ENCODE assay signal across 8 mouse cellular contexts in the genomic region with DNA sequence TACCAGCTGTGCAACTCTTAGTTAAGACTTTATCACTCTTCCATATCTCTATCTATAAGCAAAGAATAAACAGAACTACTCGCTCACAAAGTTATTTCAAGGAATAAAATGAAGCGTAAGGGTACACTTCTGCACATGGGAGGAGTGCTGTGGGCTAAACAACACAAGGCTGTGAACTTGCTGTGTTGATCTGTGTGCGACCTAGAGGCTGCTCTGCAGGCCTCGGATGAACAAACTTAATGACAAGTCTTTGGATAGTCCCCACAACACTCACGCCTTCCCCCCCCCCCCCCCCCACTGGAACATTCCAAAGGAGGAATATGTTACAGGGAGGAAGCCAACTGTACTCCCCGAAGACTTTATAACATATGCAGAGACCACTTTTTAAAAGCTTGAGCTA. TPM values are rescaled to one million over a fixed set of nuclear protein-coding genes. Genes with fewer than 3 reads are reported as not detected.
DNase-seq lines count a peak whose midpoint lies in the region; ATAC-seq and TF ChIP-seq lines count a peak whose summit lies in the region.

Gm49355 (plus strand) TSS at position 336 of the 400 bp plus-strand sequence.

- 77% methylated on average over 6 of the region's 6 CpGs for WGBS in liver, adult 2 months
- 72% methylated on average over 6 of the region's 6 CpGs for WGBS in embryonic facial prominence, embryonic 13.5 days
- WGBS in intestine, embryonic 16.5 days: 74% methylated on average over 6 of the region's 6 CpGs
- WGBS in neural tube, embryonic 13.5 days: 81% methylated on average over 6 of the region's 6 CpGs

- peaks cover 9% of the 10 kb centered on the region for H3K36me3 ChIP-seq in liver, adult 2 months (ENCODE audit: control insufficient read depth, insufficient read depth, low read length)
- H3K36me3 ChIP-seq in embryonic facial prominence, embryonic 13.5 days: no peaks in the 10 kb centered on the region
- no peaks in the 10 kb centered on the region for H3K36me3 ChIP-seq in intestine, embryonic 16.5 days (ENCODE audit: control insufficient read depth, insufficient read depth, low read length)
- H3K36me3 ChIP-seq in neural tube, embryonic 13.5 days: peaks cover 3% of the 10 kb centered on the region; the same call in 1 of the 2 replicates

- no peak for ATAC-seq in embryonic facial prominence, embryonic 13.5 days (ENCODE audit: insufficient number of reproducible peaks, insufficient read depth, low FRiP score, low TSS enrichment, low read depth)
- peak; percentile 11; the same call in 1 of the 2 replicates for ATAC-seq in intestine, embryonic 16.5 days
- ATAC-seq in neural tube, embryonic 13.5 days (ENCODE audit: low read depth): peak; percentile 18; the same call in 1 of the 2 replicates

- H3K4me2 ChIP-seq in embryonic facial prominence, embryonic 13.5 days: peak within 1 kb of the TSS; percentile 59
- H3K4me2 ChIP-seq in intestine, embryonic 16.5 days (ENCODE audit: low read depth, low read length): peak within 1 kb of the TSS; percentile 67
- H3K4me2 ChIP-seq in neural tube, embryonic 13.5 days: peak within 1 kb of the TSS; percentile 71

- no peak for DNase-seq in liver, adult 2 months (ENCODE audit: extremely low read depth, low read depth, low spot score)
- DNase-seq in liver: no peak
- no peak for DNase-seq in spleen, adult 18-20 months
- DNase-seq in cerebellum, adult 9-10 months: no peak
- DNase-seq in spleen, postnatal 14 days (ENCODE audit: low spot score in 2 of 2): no peak

- H3K4me1 ChIP-seq in liver, adult 2 months (ENCODE audit: control insufficient read depth, insufficient read depth, low read length): no peaks in the 10 kb centered on the region
- H3K4me1 ChIP-seq in embryonic facial prominence, embryonic 13.5 days: no peaks in the 10 kb centered on the region
- no peaks in the 10 kb centered on the region for H3K4me1 ChIP-seq in intestine, embryonic 16.5 days (ENCODE audit: control insufficient read depth, insufficient read depth, low read length)
- H3K4me1 ChIP-seq in neural tube, embryonic 13.5 days (replicated peaks): peaks cover 4% of the 10 kb centered on the region; the same call in 1 of the 2 replicates

- H3K27ac ChIP-seq in liver, adult 2 months (replicated peaks; ENCODE audit: insufficient read depth, low read depth, low read length): peak within 1 kb of the TSS; percentile 79
- H3K27ac ChIP-seq in embryonic facial prominence, embryonic 13.5 days: peak within 1 kb of the TSS; percentile 96
- H3K27ac ChIP-seq in intestine, embryonic 16.5 days (ENCODE audit: low read length): peak within 1 kb of the TSS; percentile 90
- peak within 1 kb of the TSS; percentile 89 for H3K27ac ChIP-seq in neural tube, embryonic 13.5 days (replicated peaks)

- H3K79me2 ChIP-seq in liver, adult 2 months (ENCODE audit: control insufficient read depth, insufficient read depth, low read length): no peaks in the 10 kb centered on the region

- peak within 1 kb of the TSS; percentile 71 for H3K4me3 ChIP-seq in liver, adult 2 months (ENCODE audit: insufficient read depth, low read depth, low read length)
- H3K4me3 ChIP-seq in embryonic facial prominence, embryonic 13.5 days: peak within 1 kb of the TSS; percentile 83
- H3K4me3 ChIP-seq in intestine, embryonic 16.5 days (ENCODE audit: low read length): peak within 1 kb of the TSS; percentile 81
- peak within 1 kb of the TSS; percentile 83 for H3K4me3 ChIP-seq in neural tube, embryonic 13.5 days

- TF ChIP-seq CTCF in liver, adult 2 months (IDR thresholded peaks at IDR 0.05; ENCODE audit: low read depth, low read length): no peak

- no peaks in the 10 kb centered on the region; the same call in 1 of the 2 replicates for H3K27me3 ChIP-seq in liver, adult 2 months (ENCODE audit: control insufficient read depth, insufficient read depth, low read length)
- no peaks in the 10 kb centered on the region for H3K27me3 ChIP-seq in embryonic facial prominence, embryonic 13.5 days
- no peaks in the 10 kb centered on the region for H3K27me3 ChIP-seq in intestine, embryonic 16.5 days (replicated peaks; ENCODE audit: control insufficient read depth, insufficient read depth, low read length)
- H3K27me3 ChIP-seq in neural tube, embryonic 13.5 days: no peaks in the 10 kb centered on the region

- no peaks in the 10 kb centered on the region for H3K9me3 ChIP-seq in embryonic facial prominence, embryonic 13.5 days
- no peaks in the 10 kb centered on the region for H3K9me3 ChIP-seq in intestine, embryonic 16.5 days (ENCODE audit: control insufficient read depth, low read length)
- no peaks in the 10 kb centered on the region for H3K9me3 ChIP-seq in neural tube, embryonic 13.5 days

- H3K9ac ChIP-seq in liver, adult 2 months (ENCODE audit: low read depth, low read length): peak within 1 kb of the TSS; percentile 73
- H3K9ac ChIP-seq in embryonic facial prominence, embryonic 13.5 days: peak within 1 kb of the TSS; percentile 95
- peak within 1 kb of the TSS; percentile 91 for H3K9ac ChIP-seq in intestine, embryonic 16.5 days (ENCODE audit: low read depth, low read length)
- H3K9ac ChIP-seq in neural tube, embryonic 13.5 days: peak within 1 kb of the TSS; percentile 90

- TF ChIP-seq POLR2A in liver, adult 2 months (IDR thresholded peaks at IDR 0.05; ENCODE audit: extremely low read depth, insufficient read depth, low read length): no peak

RNA-seq across cellular contexts. Expression of gene Gm49355, which starts in this region (rescaled TPM):
- total RNA-seq in liver, adult 2 months (2014; rRNA removed): 0.07 and 0.18 TPM in 2 replicates
- polyA plus RNA-seq in liver, adult 2 months (2012; rRNA removed): not detected in 2 replicates
- polyA plus RNA-seq in embryonic facial prominence, embryonic 13.5 days (2015; fragmentation: Nextera tagmentation; extraction: Ambion mirVana): 0.17 TPM in 1 of 2 replicates, not detected in the other
- 0.21 and 0.24 TPM in 2 replicates for polyA plus RNA-seq in intestine, embryonic 16.5 days (2015; fragmentation: Nextera tagmentation; extraction: Ambion mirVana)
- 0.15 TPM in 1 of 2 replicates, not detected in the other for polyA plus RNA-seq in neural tube, embryonic 13.5 days (2015; fragmentation: Nextera tagmentation; extraction: Ambion mirVana)

Comparison
In these comparisons a context has a peak if more than half of its experiments do, and no peak if none do; other contexts are left out.
1. Peak in ATAC-seq, H3K4me3 ChIP-seq, H3K27ac ChIP-seq, H3K9ac ChIP-seq and H3K4me2 ChIP-seq in intestine, embryonic 16.5 days; RNA of the gene not detected or under 1 TPM.
2. Peak in ATAC-seq, H3K4me3 ChIP-seq, H3K27ac ChIP-seq, H3K9ac ChIP-seq and H3K4me2 ChIP-seq in neural tube, embryonic 13.5 days; RNA of the gene not detected or under 1 TPM.